Mouse (Mus musculus) CH12.LX (cell line): ENCODE results near the gene G6pc2.

Source experiments
- CHD1 ChIP-seq: IDR thresholded peaks from 2 replicates; pipeline ENCODE4 v1.6.1; 2012; ENCODE audit warnings: low read depth, low read length, improper control_type of control experiment, inconsistent platforms
- CHD2 ChIP-seq: IDR thresholded peaks from 2 replicates; pipeline ENCODE4 v1.6.1; 2011; ENCODE audit warnings: low read length, improper control_type of control experiment
- CTCF ChIP-seq, 2 experiments: IDR thresholded peaks in 1 of 2; conservative IDR thresholded peaks in 1 of 2; 2 replicates each; pipeline ENCODE4 v1.5.1; 2011 to 2012; ENCODE audit warnings: low read depth in 2 of 2, low read length in 2 of 2, improper control_type of control experiment in 1 of 2, inconsistent platforms in 1 of 2, mild to moderate bottlenecking in 1 of 2, moderate library complexity in 1 of 2
- EP300 ChIP-seq: IDR thresholded peaks from 2 replicates; pipeline ENCODE4 v1.6.1; 2011; ENCODE audit warnings: low read length, improper control_type of control experiment
- HCFC1 ChIP-seq: IDR thresholded peaks from 2 replicates; pipeline ENCODE4 v1.6.1; 2012; ENCODE audit warnings: low read depth, mild to moderate bottlenecking, inconsistent platforms, low read length, improper control_type of control experiment
- POLR2A ChIP-seq: IDR thresholded peaks from 2 replicates; pipeline ENCODE4 v1.6.1; 2011; ENCODE audit warnings: low read depth, mild to moderate bottlenecking, improper control_type of control experiment, low read length
- RCOR1 ChIP-seq: conservative IDR thresholded peaks from 2 replicates; pipeline ENCODE4 v1.6.1; 2012; ENCODE audit warnings: low read depth, mild to moderate bottlenecking, inconsistent platforms, low read length, improper control_type of control experiment
- USF1 ChIP-seq: IDR thresholded peaks from 2 replicates; pipeline ENCODE4 v1.6.1; 2014; ENCODE audit warnings: low read depth, mild to moderate bottlenecking, inconsistent platforms, low read length, improper control_type of control experiment
- ZC3H11A ChIP-seq: IDR thresholded peaks from 2 replicates; pipeline ENCODE4 v1.6.1; 2012; ENCODE audit warnings: low read depth, mild to moderate bottlenecking, inconsistent platforms, low read length, improper control_type of control experiment
- ZNF384 ChIP-seq: IDR thresholded peaks from 2 replicates; pipeline ENCODE4 v1.6.1; 2012; ENCODE audit warnings: low read depth, low read length, improper control_type of control experiment, inconsistent platforms

DNA sequence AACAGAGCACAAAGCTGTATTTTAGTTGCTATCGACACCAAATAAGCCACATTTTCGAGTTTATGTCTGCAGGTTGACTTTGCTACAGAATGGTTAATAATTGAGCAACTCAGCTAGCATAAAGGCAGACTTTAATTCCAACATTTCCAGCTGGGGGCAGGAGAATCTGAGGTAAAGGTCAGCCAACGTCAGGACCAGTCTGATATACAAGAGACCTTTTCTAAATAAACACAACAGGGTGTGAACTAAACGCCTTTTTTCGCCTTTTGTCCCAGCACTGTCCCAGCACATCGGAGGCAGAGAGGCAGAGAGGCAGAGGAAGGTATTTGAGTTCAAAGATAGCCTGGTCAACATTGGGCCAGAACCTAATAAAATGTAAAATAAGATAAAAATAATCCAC is 5.7 kb upstream of the G6pc2 start:
- TF ChIP-seq RCOR1 = no peak
- TF ChIP-seq CTCF (conservative IDR thresholded peaks at IDR 0.05 in 1 of 2, IDR thresholded peaks at IDR 0.05 in 1 of 2; ENCODE audit: low read depth in 2 of 2, low read length in 2 of 2) = no peak
- no peak for TF ChIP-seq CHD2
- no peak for TF ChIP-seq ZNF384
- TF ChIP-seq HCFC1 = no peak
- no peak for TF ChIP-seq EP300
- no peak for TF ChIP-seq USF1
- no peak for TF ChIP-seq CHD1
- TF ChIP-seq POLR2A = no peak
- TF ChIP-seq ZC3H11A = no peak
